Mouse (Mus musculus) limb, embryonic 11.5 days (tissue): ENCODE results near the gene Srgap3. TPM values are rescaled to one million over a fixed set of nuclear protein-coding genes. Genes with fewer than 3 reads are reported as not detected.
"Not testable (repeated sequence)": the region's sequence is repeated elsewhere in the genome, so short reads cannot be mapped to it uniquely, and the experiment has no call there.

ENCODE experiments used
- ATAC-seq: fragments of 200-750 bp; cut with Nextera tagmentation; 2 replicates; pipeline ENCODE4 v1.8.0; 2017; ENCODE audit warnings: low read depth; ENCODE audit not compliant: insufficient number of reproducible peaks, low FRiP score, low TSS enrichment
- DNase-seq: peaks from one replicate; pipeline ENCODE4 v3.0.0-alpha.2; 2015; ENCODE audit warnings: low spot score
- H3K27ac ChIP-seq: fragments of 300-500 bp; sonication (generic); replicated peaks from 2 replicates; pipeline ENCODE4 v1.5.1; 2014; ENCODE audit warnings: low read depth, mild to moderate bottlenecking, low read length
- H3K27me3 ChIP-seq: fragments of 300-500 bp; sonication (generic); 2 replicates; pipeline ENCODE4 v1.6.1; 2014; ENCODE audit warnings: mild to moderate bottlenecking, low read length, mixed read lengths; ENCODE audit not compliant: control insufficient read depth, insufficient read depth
- H3K36me3 ChIP-seq: fragments of 300-500 bp; sonication (generic); 2 replicates; pipeline ENCODE4 v1.6.1; 2014; ENCODE audit warnings: mild to moderate bottlenecking, low read length, moderate library complexity, mixed read lengths; ENCODE audit not compliant: control insufficient read depth, insufficient read depth
- H3K4me1 ChIP-seq: fragments of 300-500 bp; sonication (generic); 2 replicates; pipeline ENCODE4 v1.6.1; 2014; ENCODE audit warnings: low read length, mixed read lengths; ENCODE audit not compliant: control insufficient read depth, insufficient read depth
- H3K4me2 ChIP-seq: fragments of 300-500 bp; sonication (generic); 2 replicates; pipeline ENCODE4 v1.6.1; 2014; ENCODE audit warnings: low read depth, mild to moderate bottlenecking, moderate library complexity; ENCODE audit not compliant: severe bottlenecking
- H3K4me3 ChIP-seq: fragments of 300-500 bp; sonication (generic); 2 replicates; pipeline ENCODE4 v1.5.1; 2014; ENCODE audit warnings: low read depth, low read length
- H3K9ac ChIP-seq: fragments of 300-500 bp; sonication (generic); 2 replicates; pipeline ENCODE4 v1.6.1; 2014; ENCODE audit warnings: mild to moderate bottlenecking, low read length
- H3K9me3 ChIP-seq: fragments of 300-500 bp; sonication (generic); 2 replicates; pipeline ENCODE4 v1.6.1; 2016; ENCODE audit warnings: low read length; ENCODE audit not compliant: control insufficient read depth
- WGBS: fragments of 180-500 bp; shearing (Covaris S2); extraction: QIAGEN DNeasy Blood & Tissue Kit; methylation state at CpG from one replicate; pipeline ENCODE4 v1.1.7; 2014; 5-methylcytosine and 5-hydroxymethylcytosine counted together
- polyA plus RNA-seq: library from polyadenylated mRNA; unstranded; fragments of >200 nt; fragmentation: Nextera tagmentation; extraction: Ambion mirVana; gene quantifications from 2 replicates; pipeline ENCODE4 v1.2.1, GENCODE M21; 2014

Gene Srgap3
- polyA plus RNA-seq, 1 experiment from 2014 or later: 5.3 TPM

DNA sequence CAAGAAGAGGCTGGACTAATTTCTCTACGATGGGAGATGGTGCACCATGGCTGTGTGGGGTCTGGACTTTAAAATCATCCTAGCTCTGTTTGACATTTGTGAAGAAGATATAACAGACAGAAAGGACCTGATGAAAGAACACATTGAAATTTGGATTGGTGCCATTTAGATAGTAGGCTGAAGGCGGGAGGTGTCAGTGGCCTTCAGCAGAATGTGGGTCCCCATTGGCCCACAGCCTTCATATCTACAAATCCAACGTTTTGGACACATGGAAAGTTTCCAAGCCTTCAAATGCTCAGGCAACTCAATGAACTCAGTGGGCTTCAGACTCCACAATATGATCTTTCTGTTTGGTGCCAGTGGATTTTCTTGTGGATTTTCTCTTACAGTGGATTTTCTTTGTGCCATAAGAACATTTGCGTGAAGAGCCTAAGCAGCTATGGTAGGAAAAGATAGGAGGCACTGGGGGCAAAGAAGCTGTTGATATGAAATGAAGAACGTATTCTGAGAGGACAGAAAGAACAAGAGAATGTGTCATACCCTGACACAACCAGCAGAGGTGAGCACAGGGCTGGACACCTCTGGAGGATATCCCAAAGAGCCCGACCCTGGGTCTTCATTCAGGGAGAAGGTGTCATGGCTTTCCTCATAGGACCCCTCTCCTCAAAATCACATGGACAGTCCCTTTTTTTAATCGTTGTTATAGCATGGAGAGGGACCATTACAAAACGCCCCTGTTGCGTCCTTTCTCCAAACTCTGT, 78.7 kb downstream of the Srgap3 start:
- Histone ChIP-seq H3K9me3 (no peaks in the 10 kb centered on the region), H3K27ac (no peak overlapping the region), H3K9ac (no peak overlapping the region), H3K4me2 (no peak overlapping the region), H3K36me3 (no peaks in the 10 kb centered on the region), H3K27me3 (no peaks in the 10 kb centered on the region), H3K4me1 (no peaks in the 10 kb centered on the region), H3K4me3 (no peak overlapping the region)
- ATAC-seq (no peak), DNase-seq (no peak)
- WGBS: 85% methylated on average over 9 of the region's 9 CpGs

DNA sequence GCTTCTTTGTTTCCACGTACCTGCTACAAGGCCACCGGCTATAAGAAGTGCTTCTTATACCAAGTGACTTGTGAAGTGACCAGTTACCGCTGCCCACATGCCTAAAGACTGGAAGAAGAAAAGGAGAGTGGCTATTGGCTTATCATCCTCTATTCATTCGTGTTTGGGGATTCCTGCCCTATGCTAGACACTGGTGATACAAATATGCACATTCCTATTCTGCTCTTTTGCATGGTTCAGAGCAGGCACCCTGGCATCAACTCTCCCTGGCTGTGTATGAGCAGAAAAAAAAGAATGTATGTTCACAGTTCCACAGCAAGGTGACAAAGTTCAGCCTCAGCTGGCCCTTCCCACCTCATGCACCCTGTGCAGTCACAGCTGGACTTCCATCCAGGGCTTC, 81.0 kb downstream of the Srgap3 start:
- Histone ChIP-seq H3K27ac (no peak overlapping the region), H3K4me1 (no peaks in the 10 kb centered on the region), H3K4me3 (no peak overlapping the region), H3K4me2 (no peak overlapping the region), H3K9ac (no peak overlapping the region), H3K36me3 (no peaks in the 10 kb centered on the region), H3K9me3 (no peaks in the 10 kb centered on the region), H3K27me3 (no peaks in the 10 kb centered on the region)
- no peak for ATAC-seq
- DNase-seq: no peak
- WGBS: 91% methylated on average over 4 of the region's 4 CpGs

DNA sequence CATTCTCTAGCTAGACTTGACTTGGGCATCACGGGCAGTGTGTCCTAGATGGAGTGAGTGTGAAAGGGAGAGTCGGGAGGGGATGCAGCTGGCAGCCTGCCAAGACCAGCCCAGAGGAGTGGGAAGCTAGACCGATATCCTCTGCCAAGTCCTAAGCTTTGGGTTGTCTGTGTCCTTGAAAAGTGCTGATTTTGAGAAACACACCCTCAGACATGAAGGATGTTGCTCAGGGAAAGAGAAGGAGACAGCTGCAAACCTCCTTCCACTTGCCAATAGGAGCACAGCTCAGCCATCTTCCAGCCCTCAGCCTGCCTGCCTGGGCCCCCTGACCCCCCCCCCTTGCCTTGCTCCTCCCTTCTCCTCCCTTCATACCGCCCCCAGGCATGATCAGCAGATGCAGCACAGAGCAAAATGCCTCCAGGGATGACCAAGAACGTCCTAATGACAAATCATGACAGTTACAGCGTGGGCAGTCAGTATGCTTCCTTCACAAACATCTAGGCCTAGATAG, 82.0 kb downstream of the Srgap3 start:
- no peaks in the 10 kb centered on the region for H3K4me1 ChIP-seq
- H3K27ac ChIP-seq: no peak overlapping the region
- no peak overlapping the region for H3K4me3 ChIP-seq
- DNase-seq (no peak), ATAC-seq (no peak)
- H3K27me3 ChIP-seq: no peaks in the 10 kb centered on the region
- H3K9ac ChIP-seq: no peak overlapping the region
- no peaks in the 10 kb centered on the region for H3K9me3 ChIP-seq
- 62% methylated on average over 6 of the region's 6 CpGs for WGBS
- no peaks in the 10 kb centered on the region for H3K36me3 ChIP-seq
- H3K4me2 ChIP-seq: no peak overlapping the region

DNA sequence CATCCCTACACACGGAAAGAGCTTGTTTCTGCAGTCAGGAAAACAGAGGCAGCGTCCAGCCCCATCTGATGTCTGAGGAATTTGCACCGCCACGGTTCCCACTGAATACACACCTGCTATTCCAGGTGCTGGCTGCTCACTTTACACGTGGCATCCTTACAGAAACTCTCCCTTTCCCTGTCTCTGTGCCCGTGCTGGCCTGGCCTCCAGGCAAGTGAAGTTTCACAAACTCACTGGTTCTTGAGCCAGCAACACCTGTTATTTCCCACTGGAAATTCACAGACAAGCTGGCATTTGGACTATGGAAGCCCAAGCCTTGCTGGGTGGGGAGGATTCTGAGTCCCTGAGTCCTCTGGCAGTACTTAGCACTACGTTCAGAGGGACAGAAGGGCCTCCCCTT, 84.6 kb downstream of the Srgap3 start:
- Histone ChIP-seq H3K9ac (no peak overlapping the region), H3K4me1 (no peaks in the 10 kb centered on the region)
- DNase-seq: no peak

DNA sequence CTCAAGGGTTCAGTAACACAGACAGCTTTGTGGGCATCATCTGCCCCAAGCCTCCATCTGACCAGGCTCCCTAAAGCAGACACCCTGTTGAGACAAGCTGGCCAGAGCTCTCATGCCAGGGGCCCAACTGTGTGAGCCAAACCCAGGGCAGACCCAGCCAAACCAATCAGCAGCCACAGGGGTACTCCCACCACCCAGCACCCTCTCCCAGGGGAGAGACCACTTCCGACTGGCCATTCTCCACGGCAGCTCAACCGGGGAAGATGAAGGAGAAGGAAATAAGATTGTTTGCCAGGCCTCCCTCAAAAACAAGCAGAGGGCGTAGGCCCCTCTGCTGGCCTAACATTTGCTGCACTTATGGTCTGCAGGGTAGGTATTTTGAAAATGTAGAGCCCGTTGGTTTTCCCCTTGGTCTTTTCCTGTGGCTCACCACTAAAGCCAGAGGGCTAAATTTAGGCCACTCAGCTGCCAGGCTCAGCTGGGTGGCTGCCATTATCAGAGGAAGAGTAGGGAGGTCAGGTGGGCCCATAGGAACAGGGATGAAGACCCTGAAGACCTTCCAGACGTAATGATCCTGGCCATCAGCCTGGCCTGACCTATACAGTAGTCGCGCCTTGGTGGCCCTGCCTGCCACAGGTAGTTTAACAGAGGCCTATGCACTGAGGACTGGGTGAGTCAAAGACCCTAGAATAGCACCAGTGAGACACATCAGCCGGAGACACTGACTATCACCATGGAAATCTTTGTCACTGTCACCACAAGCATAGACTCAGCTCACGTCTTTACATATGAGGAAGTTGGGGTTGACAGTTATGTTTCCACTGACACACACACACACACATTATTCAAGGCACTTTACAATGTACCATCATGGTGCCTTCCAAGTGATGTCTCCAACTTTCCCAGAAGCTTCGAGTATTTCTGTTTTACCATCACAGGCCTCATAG, 85.4 kb downstream of the Srgap3 start:
- Histone ChIP-seq H3K9me3 (no peaks in the 10 kb centered on the region), H3K27ac (no peak overlapping the region), H3K4me3 (no peak overlapping the region), H3K9ac (no peak overlapping the region), H3K4me2 (no peak overlapping the region), H3K27me3 (no peaks in the 10 kb centered on the region), H3K4me1 (no peaks in the 10 kb centered on the region), H3K36me3 (no peaks in the 10 kb centered on the region)
- no peak for ATAC-seq
- no peak for DNase-seq
- 81% methylated on average over 11 of the region's 11 CpGs for WGBS

More for the DNA sequence above, 84.6 kb downstream of the Srgap3 start:
- WGBS: 88% methylated on average over 7 of the region's 7 CpGs
- H3K36me3 ChIP-seq: no peaks in the 10 kb centered on the region
- H3K9me3 ChIP-seq: no peaks in the 10 kb centered on the region
- H3K27me3 ChIP-seq: no peaks in the 10 kb centered on the region
- no peak overlapping the region for H3K4me2 ChIP-seq
- no peak overlapping the region for H3K4me3 ChIP-seq
- no peak for ATAC-seq
- H3K27ac ChIP-seq: no peak overlapping the region

DNA sequence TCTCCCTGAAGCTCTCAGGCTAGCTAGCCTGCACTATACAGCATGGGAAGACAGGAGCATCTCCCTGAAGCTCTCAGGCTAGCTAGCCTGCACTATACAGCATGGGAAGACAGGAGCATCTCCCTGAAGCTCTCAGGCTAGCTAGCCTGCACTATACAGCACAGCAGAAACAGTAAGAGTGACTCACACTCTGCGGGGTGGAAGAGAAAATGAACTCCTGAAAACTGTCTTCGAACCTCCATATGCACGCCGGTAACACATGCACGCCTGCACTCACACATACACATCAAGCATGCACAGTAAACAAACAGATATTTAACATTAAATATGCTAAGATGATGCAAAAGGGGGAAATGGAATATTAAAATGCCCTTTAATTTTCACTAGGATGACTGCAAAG, 86.8 kb downstream of the Srgap3 start:
- DNase-seq: not testable (repeated sequence)

DNA sequence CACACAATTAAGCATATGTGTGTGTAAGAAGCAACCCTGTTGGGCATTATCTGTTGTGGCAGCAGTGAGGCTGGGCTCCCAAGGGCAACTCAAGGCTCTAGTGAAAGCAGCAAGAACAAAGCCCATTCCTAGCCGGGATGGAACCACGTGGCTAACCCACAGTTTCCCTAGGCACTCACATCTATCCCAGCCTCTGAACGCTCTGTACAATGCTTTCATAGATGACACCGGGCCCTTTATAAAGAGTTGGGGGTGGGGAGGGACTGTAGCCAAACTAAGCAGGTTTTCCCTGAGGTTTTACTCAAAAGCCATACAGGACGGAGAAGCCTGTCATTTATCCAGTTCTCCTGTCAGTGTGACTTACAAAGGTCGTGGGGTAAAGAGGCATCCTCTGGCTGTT, 90.0 kb downstream of the Srgap3 start:
- DNase-seq: no peak
- H3K9ac ChIP-seq: no peak overlapping the region
- no peaks in the 10 kb centered on the region for H3K36me3 ChIP-seq
- no peaks in the 10 kb centered on the region for H3K9me3 ChIP-seq
- H3K4me2 ChIP-seq: no peak overlapping the region
- H3K27me3 ChIP-seq: no peaks in the 10 kb centered on the region
- H3K27ac ChIP-seq: no peak overlapping the region
- WGBS: 70% methylated on average over 6 of the region's 6 CpGs
- H3K4me1 ChIP-seq: peaks cover 5% of the 10 kb centered on the region
- H3K4me3 ChIP-seq: no peak overlapping the region
- ATAC-seq: no peak

More for the DNA sequence above, 86.8 kb downstream of the Srgap3 start:
- H3K27me3 ChIP-seq, H3K4me2 ChIP-seq, H3K4me3 ChIP-seq, H3K27ac ChIP-seq, H3K4me1 ChIP-seq, H3K9ac ChIP-seq, H3K9me3 ChIP-seq, ATAC-seq, H3K36me3 ChIP-seq: not testable (repeated sequence)
- WGBS: 93% methylated on average over 5 of the region's 5 CpGs

DNA sequence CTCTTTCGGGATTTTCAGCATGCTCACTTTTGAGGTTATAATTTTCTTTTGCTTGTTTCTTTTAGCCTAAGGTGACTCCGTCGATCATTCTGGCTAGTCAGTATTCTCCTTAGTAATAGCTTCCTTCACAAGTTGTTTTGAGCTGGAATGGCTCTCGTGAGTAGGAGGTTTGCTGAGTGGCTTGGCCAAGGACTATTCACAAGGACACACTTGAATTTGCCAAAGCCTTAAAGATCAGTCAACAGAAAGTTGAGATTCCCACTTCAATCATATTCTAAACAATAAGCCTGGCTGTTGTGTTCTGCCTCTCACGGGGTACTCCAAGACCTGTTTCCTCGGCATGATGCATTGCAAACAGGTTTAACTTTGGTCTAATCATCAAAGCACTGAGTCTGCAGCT, 91.9 kb downstream of the Srgap3 start:
- no peaks in the 10 kb centered on the region for H3K36me3 ChIP-seq

More for the DNA sequence above, 91.9 kb downstream of the Srgap3 start:
- 89% methylated on average over 6 of the region's 6 CpGs for WGBS
- DNase-seq: no peak
- H3K9ac ChIP-seq: no peak overlapping the region
- H3K4me2 ChIP-seq: no peak overlapping the region
- no peak overlapping the region for H3K27ac ChIP-seq
- no peak overlapping the region for H3K4me3 ChIP-seq
- no peaks in the 10 kb centered on the region for H3K9me3 ChIP-seq
- H3K27me3 ChIP-seq: no peaks in the 10 kb centered on the region
- peaks cover 5% of the 10 kb centered on the region for H3K4me1 ChIP-seq
- ATAC-seq: no peak
